Mouse (Mus musculus): ENCODE data around the gene Dennd5a. TPM values are rescaled to one million over a fixed set of nuclear protein-coding genes. Genes with fewer than 3 reads are reported as not detected.
"Not testable (repeated sequence)": the region's sequence is repeated elsewhere in the genome, so short reads cannot be mapped to it uniquely, and the experiment has no call there.

The Dennd5a gene
- polyA plus RNA-seq, 1 experiment from 2014 or later: 33.6 TPM

GRCm38 (mm10) chr7:109993157-109993959 is 33.1 kb upstream of the Dennd5a start:
- H3K9me3 ChIP-seq (replicated peaks; ENCODE audit: control insufficient read depth, low read length): no peaks in the 10 kb centered on the region
- peak; percentile 86 for ATAC-seq (replicated peaks; ENCODE audit: extremely low read depth, insufficient read depth, low FRiP score)
- no peaks in the 10 kb centered on the region for H3K36me3 ChIP-seq (ENCODE audit: control insufficient read depth, insufficient read depth)
- H3K4me3 ChIP-seq (ENCODE audit: low read length): no peak overlapping the region
- peaks cover 20% of the 10 kb centered on the region for H3K4me1 ChIP-seq (ENCODE audit: control insufficient read depth, insufficient read depth, low read length)
- peak overlapping the region; percentile 40 for H3K4me2 ChIP-seq (ENCODE audit: low read depth, low read length)
- WGBS: 35% methylated on average over 2 of the region's 2 CpGs
- H3K9ac ChIP-seq (ENCODE audit: low read length): peak overlapping the region; percentile 18
- H3K27ac ChIP-seq (ENCODE audit: low read length): peak overlapping the region; percentile 93
- no peaks in the 10 kb centered on the region for H3K27me3 ChIP-seq (ENCODE audit: control insufficient read depth, insufficient read depth, low read length)

- 93% methylated on average over 1 of the region's 1 CpGs for WGBS
- Histone ChIP-seq H3K9ac (ENCODE audit: low read length) (no peak overlapping the region), H3K4me3 (ENCODE audit: low read length) (no peak overlapping the region), H3K4me1 (ENCODE audit: control insufficient read depth, insufficient read depth, low read length) (peaks cover 22% of the 10 kb centered on the region), H3K9me3 (replicated peaks; ENCODE audit: control insufficient read depth, low read length) (no peaks in the 10 kb centered on the region), H3K4me2 (ENCODE audit: low read depth, low read length) (no peak overlapping the region), H3K27ac (ENCODE audit: low read length) (no peak overlapping the region), H3K27me3 (ENCODE audit: control insufficient read depth, insufficient read depth, low read length) (no peaks in the 10 kb centered on the region), H3K36me3 (ENCODE audit: control insufficient read depth, insufficient read depth) (no peaks in the 10 kb centered on the region)
- no peak for ATAC-seq (replicated peaks; ENCODE audit: extremely low read depth, insufficient read depth, low FRiP score)
Measured at GRCm38 (mm10) chr7:109991286-109991685, 31.0 kb upstream of the Dennd5a start.

DNA sequence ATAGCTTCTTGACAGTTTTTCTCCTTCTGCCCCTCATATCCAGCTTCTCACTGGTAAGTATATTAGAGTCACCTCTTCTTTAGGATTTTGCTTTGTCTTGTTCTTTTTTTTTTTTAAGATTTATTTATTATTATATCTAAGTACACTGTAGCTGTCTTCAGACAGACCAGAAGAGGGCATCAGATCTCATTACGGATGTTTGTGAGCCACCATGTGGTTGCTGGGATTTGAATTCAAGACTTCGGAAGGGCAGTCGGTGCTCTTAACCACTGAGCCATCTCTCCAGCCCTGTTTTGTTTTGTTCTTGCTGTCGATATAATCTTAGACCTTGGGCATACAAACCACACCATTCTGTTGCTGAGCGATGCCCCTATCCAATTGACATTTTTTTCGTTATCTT is 26.5 kb upstream of the Dennd5a start, which contains the start of gene Tmem41b:
Tmem41b (minus strand) TSS at position 155 of the 400 bp plus-strand sequence.
- not testable (repeated sequence) for H3K9me3 ChIP-seq (replicated peaks; ENCODE audit: control insufficient read depth, low read length); H3K4me1 ChIP-seq (ENCODE audit: control insufficient read depth, insufficient read depth, low read length); ATAC-seq (replicated peaks; ENCODE audit: extremely low read depth, insufficient read depth, low FRiP score); H3K36me3 ChIP-seq (ENCODE audit: control insufficient read depth, insufficient read depth); H3K27me3 ChIP-seq (ENCODE audit: control insufficient read depth, insufficient read depth, low read length)
- Histone ChIP-seq H3K4me2 (ENCODE audit: low read depth, low read length) (peak within 1 kb of the TSS; percentile 89), H3K4me3 (ENCODE audit: low read length) (peak within 1 kb of the TSS; percentile 76), H3K9ac (ENCODE audit: low read length) (peak within 1 kb of the TSS; percentile 81), H3K27ac (ENCODE audit: low read length) (peak within 1 kb of the TSS; percentile 92)
- WGBS: 36% methylated on average over 6 of the region's 6 CpGs

- Histone ChIP-seq H3K9ac (ENCODE audit: low read length) (peak overlapping the region; percentile 81), H3K27me3 (ENCODE audit: control insufficient read depth, insufficient read depth, low read length) (no peaks in the 10 kb centered on the region), H3K4me2 (ENCODE audit: low read depth, low read length) (peak overlapping the region; percentile 89), H3K4me3 (ENCODE audit: low read length) (peak overlapping the region; percentile 76), H3K36me3 (ENCODE audit: control insufficient read depth, insufficient read depth) (peaks cover 8% of the 10 kb centered on the region; the same call in 1 of the 2 replicates), H3K27ac (ENCODE audit: low read length) (peak overlapping the region; percentile 92), H3K4me1 (ENCODE audit: control insufficient read depth, insufficient read depth, low read length) (peaks cover 8% of the 10 kb centered on the region; the same call in 1 of the 2 replicates), H3K9me3 (replicated peaks; ENCODE audit: control insufficient read depth, low read length) (no peaks in the 10 kb centered on the region)
- peak; percentile 97 for ATAC-seq (replicated peaks; ENCODE audit: extremely low read depth, insufficient read depth, low FRiP score)
- WGBS: under 1% methylated on average over 43 of the region's 43 CpGs
Measured at GRCm38 (mm10) chr7:109986133-109986669, 25.9 kb upstream of the Dennd5a start.

- H3K9ac ChIP-seq (ENCODE audit: low read length): peak overlapping the region; percentile 81
- WGBS: under 1% methylated on average over 27 of the region's 27 CpGs
- no peaks in the 10 kb centered on the region for H3K9me3 ChIP-seq (replicated peaks; ENCODE audit: control insufficient read depth, low read length)
- H3K4me3 ChIP-seq (ENCODE audit: low read length): peak overlapping the region; percentile 76
- peaks cover 8% of the 10 kb centered on the region; the same call in 1 of the 2 replicates for H3K4me1 ChIP-seq (ENCODE audit: control insufficient read depth, insufficient read depth, low read length)
- peak; percentile 45; the same call in 1 of the 2 replicates for ATAC-seq (replicated peaks; ENCODE audit: extremely low read depth, insufficient read depth, low FRiP score)
- peaks cover 8% of the 10 kb centered on the region; the same call in 1 of the 2 replicates for H3K36me3 ChIP-seq (ENCODE audit: control insufficient read depth, insufficient read depth)
- H3K27ac ChIP-seq (ENCODE audit: low read length): peak overlapping the region; percentile 92
- no peaks in the 10 kb centered on the region for H3K27me3 ChIP-seq (ENCODE audit: control insufficient read depth, insufficient read depth, low read length)
- peak overlapping the region; percentile 69 for H3K4me2 ChIP-seq (ENCODE audit: low read depth, low read length)
Measured at GRCm38 (mm10) chr7:109985661-109986132, 25.4 kb upstream of the Dennd5a start.

DNA sequence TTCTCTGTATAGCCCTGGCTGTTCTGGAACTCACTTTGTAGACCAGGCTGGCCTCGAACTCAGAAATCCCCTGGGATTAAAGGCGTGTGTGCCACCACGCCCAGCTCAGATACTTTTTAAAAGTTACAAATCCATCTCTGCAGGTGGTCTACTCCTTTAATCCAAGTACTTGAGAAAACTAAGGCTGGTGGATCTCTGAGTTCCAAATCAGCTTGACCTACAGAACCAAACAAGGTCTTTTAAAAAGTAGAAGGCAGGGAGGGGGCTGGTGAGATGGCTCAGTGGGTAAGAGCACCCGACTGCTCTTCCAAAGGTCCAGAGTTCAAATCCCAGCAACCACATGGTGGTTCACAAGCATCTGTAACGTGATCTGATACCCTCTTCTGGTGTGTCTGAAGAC is 24.3 kb upstream of the Dennd5a start:
- H3K27me3 ChIP-seq (ENCODE audit: control insufficient read depth, insufficient read depth, low read length); H3K9ac ChIP-seq (ENCODE audit: low read length); H3K4me3 ChIP-seq (ENCODE audit: low read length); H3K27ac ChIP-seq (ENCODE audit: low read length); ATAC-seq (replicated peaks; ENCODE audit: extremely low read depth, insufficient read depth, low FRiP score); H3K4me1 ChIP-seq (ENCODE audit: control insufficient read depth, insufficient read depth, low read length); H3K9me3 ChIP-seq (replicated peaks; ENCODE audit: control insufficient read depth, low read length): not testable (repeated sequence)
- WGBS: 79% methylated on average over 5 of the region's 5 CpGs
- peak overlapping the region; percentile 69; the same call in 1 of the 2 replicates for H3K4me2 ChIP-seq (ENCODE audit: low read depth, low read length)
- H3K36me3 ChIP-seq (ENCODE audit: control insufficient read depth, insufficient read depth): peaks cover 12% of the 10 kb centered on the region

GRCm38 (mm10) chr7:109977131-109977530 is 16.9 kb upstream of the Dennd5a start:
- not testable (repeated sequence) for H3K27ac ChIP-seq (ENCODE audit: low read length); H3K27me3 ChIP-seq (ENCODE audit: control insufficient read depth, insufficient read depth, low read length); H3K4me3 ChIP-seq (ENCODE audit: low read length); H3K9me3 ChIP-seq (replicated peaks; ENCODE audit: control insufficient read depth, low read length); ATAC-seq (replicated peaks; ENCODE audit: extremely low read depth, insufficient read depth, low FRiP score); H3K9ac ChIP-seq (ENCODE audit: low read length); H3K4me2 ChIP-seq (ENCODE audit: low read depth, low read length); H3K4me1 ChIP-seq (ENCODE audit: control insufficient read depth, insufficient read depth, low read length)
- peaks cover 30% of the 10 kb centered on the region for H3K36me3 ChIP-seq (ENCODE audit: control insufficient read depth, insufficient read depth)
- WGBS: 69% methylated on average over 5 of the region's 5 CpGs

- no peak overlapping the region for H3K27ac ChIP-seq (ENCODE audit: low read length)
- H3K4me3 ChIP-seq (ENCODE audit: low read length): no peak overlapping the region
- no peak overlapping the region for H3K9ac ChIP-seq (ENCODE audit: low read length)
- no peak overlapping the region for H3K4me2 ChIP-seq (ENCODE audit: low read depth, low read length)
- 85% methylated on average over 6 of the region's 6 CpGs for WGBS
- H3K27me3 ChIP-seq (ENCODE audit: control insufficient read depth, insufficient read depth, low read length): no peaks in the 10 kb centered on the region
- H3K9me3 ChIP-seq (replicated peaks; ENCODE audit: control insufficient read depth, low read length): no peaks in the 10 kb centered on the region
- H3K36me3 ChIP-seq (ENCODE audit: control insufficient read depth, insufficient read depth): peaks cover 25% of the 10 kb centered on the region
- H3K4me1 ChIP-seq (ENCODE audit: control insufficient read depth, insufficient read depth, low read length): no peaks in the 10 kb centered on the region
- no peak for ATAC-seq (replicated peaks; ENCODE audit: extremely low read depth, insufficient read depth, low FRiP score)
Measured at GRCm38 (mm10) chr7:109975966-109976715, 15.9 kb upstream of the Dennd5a start.

Measured in heart, embryonic 16.5 days (tissue).